Mouse (Mus musculus): ENCODE results near the gene Olfr1206.

The Olfr1206 gene

GRCm38 (mm10) chr2:88862931-88863330 lies at the start of gene Olfr1206:
Gene Olfr1206 (plus strand): TSS chr2:88863231.
- DNase-seq (ENCODE audit: low read depth): no peak

DNA sequence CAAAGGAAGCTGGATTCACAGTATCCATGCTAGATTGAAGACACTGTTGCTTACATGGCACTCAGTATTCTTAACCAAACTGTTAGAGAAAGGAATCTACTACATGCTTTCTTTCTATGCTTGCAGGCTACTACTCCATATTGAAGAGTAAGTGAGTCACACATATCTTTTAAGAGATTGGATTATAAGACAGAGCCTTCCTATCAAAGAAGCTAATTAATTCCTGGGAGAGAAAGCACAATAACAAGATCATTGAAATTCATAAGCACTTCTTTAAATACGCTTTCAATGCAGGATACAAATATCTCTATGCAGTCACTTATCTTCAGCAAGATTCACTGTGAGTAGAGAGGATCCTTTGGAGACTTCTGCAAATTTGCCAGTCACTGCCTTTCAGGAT lies 48.8 kb upstream of the Olfr1206 start, which contains the start of gene Olfr1202:
Gene Olfr1202, plus strand, starts transcription at position 301 of the 400 bp plus-strand sequence.
- no peak for DNase-seq (ENCODE audit: low read depth)

GRCm38 (mm10) chr2:88829437-88829836 lies 33.6 kb upstream of the Olfr1206 start, which contains the start of gene Olfr1205:
Gene Olfr1205 (plus strand): TSS chr2:88829737.
- DNase-seq (ENCODE audit: low read depth): no peak

- no peak for DNase-seq (ENCODE audit: low read depth)
Measured at GRCm38 (mm10) chr2:88838477-88838876, 24.6 kb upstream of the Olfr1206 start.

- DNase-seq (ENCODE audit: low read depth): no peak
Measured at GRCm38 (mm10) chr2:88848992-88849391, 14.0 kb upstream of the Olfr1206 start, which contains the start of gene Olfr1204. Gene Olfr1204 (plus strand): TSS chr2:88849292.

DNA sequence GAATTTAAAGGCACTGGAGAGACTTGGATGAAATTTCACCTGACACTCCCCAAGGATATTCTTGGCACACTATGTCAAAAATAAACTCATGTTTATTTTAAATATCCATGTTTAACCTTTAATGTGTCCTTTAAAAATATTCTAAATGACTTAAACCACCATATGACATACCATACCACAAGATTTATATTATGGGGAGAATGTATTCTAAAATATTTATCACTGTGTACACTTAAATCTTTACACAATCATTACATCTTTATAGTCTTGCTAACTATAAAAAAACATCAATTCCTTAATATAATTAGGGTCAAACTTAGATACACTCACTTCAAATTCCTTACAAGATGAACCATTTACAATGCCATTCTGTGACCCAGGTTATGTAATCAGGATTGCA lies 39.2 kb downstream of the Olfr1206 start, which contains the start of gene Olfr1208:
Gene Olfr1208, minus strand, starts transcription at position 101 of the 400 bp plus-strand sequence.
- no peak for DNase-seq (ENCODE audit: low read depth)

GRCm38 (mm10) chr2:88915057-88915456 lies 52.0 kb downstream of the Olfr1206 start, which contains the start of gene Olfr1209:
Gene Olfr1209 (minus strand): TSS chr2:88915157.
- no peak for DNase-seq (ENCODE audit: low read depth)

Measured in c-Kit-positive CD71-positive TER-119-negative erythroid progenitor cells, embryonic 14.5 days (primary cell).